Mouse (Mus musculus) common myeloid progenitor, adult 5-6 weeks (primary cell): ENCODE results near the gene Trpm6. TPM values are rescaled to one million over a fixed set of nuclear protein-coding genes. Genes with fewer than 3 reads are reported as not detected.

Experiments
- ATAC-seq: replicated peaks from 2 replicates; pipeline ENCODE4 v1.8.0; 2016; ENCODE audit warnings: low read depth, mild to moderate bottlenecking, moderate TSS enrichment, inconsistent platforms; ENCODE audit not compliant: poor library complexity, severe bottlenecking
- total RNA-seq: library from RNA; stranded (forward); fragments of 200-1000, 187-1606 nt; gene quantifications from 2 replicates; pipeline ENCODE4 v1.2.3, GENCODE M21; 2017

Trpm6 gene
- 0.53 TPM in 1 of 2 replicates, not detected in the other for total RNA-seq

DNA sequence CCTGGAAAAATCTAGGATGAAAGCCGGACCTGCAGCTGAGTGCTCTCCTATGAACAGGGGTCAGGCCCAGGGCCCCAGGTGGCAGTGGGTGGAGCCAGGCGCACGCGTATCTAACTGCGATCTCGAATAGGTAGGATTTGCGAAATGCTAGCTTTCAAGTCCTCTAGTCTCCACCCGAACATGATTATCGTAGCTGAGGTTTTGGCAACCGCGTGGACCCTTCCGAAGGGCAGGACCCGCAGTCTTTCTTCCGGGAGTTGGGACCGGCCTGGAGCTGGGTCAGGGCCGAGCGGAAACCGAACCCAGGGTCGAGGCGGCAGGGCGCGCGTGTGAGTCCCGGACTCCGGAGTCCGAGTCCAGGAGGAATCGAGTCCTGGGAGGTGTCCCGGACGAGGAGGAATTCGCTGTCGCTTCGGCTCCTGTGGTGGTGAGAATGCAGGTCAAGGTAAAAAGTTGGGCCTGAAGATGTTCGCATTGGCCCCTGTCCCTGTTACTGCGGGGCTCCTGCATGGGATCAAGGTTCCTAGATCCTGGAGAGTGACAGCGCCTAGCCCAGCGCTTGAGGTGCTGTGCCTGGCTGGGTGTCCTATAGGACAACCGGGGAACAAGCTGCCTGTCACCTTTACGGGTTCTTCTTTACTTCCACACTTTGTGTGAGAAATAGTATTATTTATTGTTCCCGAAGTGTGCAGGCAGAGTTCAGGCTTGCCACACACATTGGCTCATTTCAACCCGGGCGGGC, at the start of gene Trpm6:
Gene Trpm6 (plus strand): TSS at position 386 of the 742 bp plus-strand sequence.
- peak; percentile 45 for ATAC-seq

DNA sequence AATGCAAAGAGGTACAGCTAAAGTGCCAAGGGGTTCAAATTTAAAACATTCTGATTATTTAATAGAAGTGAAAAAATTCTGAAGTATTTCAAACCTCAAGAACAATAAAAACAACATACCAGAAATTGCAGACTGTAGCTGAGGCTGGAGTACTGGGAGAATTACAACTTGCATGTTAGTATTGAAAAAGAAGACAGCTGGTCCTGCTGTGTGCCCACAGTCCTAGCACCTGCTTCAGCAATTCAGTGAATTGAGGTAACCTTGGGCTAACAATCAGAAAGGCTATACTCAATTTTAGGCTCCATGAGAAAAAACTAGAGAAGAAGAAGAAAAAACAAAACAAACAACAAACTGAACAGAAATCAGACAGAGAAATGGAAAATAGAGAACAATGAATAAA, 41.7 kb upstream of the Trpm6 start:
- no peak for ATAC-seq

DNA sequence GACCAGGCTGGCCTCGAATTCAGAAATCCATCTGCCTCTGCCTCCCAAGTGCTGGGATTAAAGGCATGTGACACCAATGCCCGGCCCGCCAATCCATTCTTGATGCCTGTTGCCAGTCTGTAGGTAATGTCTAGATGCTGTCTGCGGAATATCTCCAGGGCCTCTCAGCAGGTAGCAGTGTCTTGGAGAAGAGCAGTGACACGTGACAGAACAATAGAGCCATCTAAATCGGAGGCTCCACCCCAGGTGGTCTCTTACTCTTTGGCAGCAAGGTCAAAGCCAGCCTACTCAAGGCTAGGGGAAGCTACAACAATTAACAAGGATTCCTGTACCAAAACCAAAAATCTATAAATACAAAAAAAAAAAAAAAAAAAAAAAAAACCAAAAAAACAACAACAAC, 38.9 kb upstream of the Trpm6 start:
- no peak for ATAC-seq

DNA sequence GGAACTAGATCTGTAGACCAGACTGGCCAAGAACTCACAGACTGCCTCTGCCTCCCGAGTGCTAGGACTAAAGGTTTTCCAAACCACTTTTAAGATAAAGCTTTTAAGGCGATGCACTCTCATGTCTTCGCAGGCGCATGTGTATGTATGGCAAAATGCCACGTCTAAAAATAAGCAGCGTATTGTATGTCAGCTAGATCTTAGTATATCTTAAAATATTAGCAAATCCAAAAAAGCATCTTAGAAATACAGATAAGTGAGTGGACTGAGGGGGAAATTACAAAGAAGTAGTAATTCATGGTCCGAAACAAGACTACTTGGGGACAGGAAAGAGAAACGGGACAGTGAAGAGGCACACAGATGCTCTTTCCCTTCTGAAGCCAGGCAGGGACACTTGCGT, 38.2 kb upstream of the Trpm6 start:
- no peak for ATAC-seq

DNA sequence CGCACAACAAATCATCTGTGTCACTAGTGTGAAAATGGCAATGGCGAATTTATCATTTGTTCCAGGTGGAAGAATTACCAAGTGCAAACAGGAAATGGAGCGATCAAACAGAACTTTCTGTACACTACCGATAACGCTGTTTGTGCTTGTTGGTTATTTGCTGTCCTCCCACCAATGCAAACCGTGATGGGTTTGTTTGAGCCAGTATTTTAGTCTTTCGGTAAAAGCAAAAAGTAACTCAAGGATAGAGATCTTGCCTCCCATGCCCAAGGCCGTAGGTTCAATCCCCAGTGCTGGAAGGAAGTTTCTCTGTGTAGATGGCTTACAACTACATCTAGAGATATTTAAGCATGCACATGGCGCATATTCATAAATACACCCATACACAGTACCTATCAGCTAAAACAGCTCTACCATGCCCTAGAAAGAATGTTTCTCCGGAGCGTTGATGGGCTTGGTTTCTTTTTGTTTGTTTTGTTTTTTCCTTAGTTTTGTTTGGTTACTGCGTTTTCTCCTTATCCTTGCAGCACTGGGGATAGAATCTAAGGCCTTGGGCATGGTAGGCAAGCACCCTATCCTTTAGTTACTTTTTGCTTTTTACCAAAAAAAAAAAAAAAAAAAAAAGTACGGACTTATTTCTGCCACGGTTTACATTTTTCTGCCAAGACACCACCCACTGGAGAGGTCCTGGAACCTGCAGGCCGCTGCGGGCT, 37.5 kb upstream of the Trpm6 start:
- ATAC-seq = no peak

DNA sequence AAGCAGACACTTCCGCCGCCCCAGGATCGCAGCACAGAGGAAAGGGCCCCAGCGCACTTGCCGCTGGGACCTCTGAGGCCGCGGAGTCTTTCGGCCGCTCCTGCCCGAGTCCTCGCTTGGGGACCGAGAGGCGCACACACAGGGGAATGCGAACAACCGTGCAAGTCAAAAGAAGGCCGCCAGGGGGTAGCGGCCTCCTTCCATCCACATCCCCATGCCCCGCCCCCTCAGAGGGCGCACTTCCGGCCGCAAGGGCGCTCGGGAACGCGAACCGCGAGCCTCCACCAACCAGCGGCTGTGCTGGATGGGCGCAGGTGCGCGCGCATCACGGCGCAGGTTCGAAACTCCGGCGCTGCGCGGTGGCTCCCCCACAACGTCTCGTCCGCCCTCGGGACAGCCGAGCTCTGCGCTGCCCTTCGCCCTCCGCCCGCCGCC, 36.9 kb upstream of the Trpm6 start, which contains the start of gene D030056L22Rik:
Gene D030056L22Rik (plus strand): TSS at position 328 of the 435 bp plus-strand sequence.
- peak; percentile 94 for ATAC-seq

DNA sequence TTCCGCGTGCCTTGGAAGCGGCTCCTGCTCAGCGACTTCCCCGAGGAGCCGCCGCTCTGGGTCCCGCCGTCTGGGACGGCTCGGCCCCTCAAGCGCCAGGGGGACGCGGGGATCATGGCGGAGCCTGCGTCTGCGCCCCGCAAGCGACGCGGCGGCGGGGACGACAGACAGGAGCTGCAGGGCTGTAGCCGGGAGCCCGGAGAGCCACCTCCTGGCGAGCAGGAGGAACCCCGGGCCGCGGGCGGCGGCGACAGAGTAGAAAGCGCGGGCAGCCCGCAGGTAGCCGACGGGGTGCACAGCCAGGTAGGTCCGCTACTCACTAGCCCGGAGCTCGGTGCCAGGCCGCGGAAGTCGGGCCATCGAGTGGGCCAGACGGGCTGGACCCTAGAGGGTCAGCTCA, 36.4 kb upstream of the Trpm6 start:
- peak; percentile 16; the same call in 1 of the 2 replicates for ATAC-seq

DNA sequence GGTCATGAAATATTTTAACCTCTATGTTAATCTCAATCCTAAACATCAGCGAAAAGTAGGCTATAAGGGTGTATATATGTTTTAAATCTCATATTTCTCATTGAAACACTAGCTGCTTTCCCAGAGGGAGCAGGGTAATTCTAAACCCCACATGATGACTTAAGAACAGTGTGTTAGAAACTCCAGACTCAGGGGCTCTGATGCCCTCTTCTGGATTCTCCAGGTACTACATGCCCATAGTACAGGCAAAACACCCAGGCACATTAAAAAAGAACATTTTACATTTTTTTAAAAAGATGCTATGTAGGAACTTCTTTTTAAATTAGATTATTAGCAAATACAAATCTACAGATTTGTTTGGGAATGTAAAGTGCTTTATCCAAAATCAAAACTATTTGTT, 33.4 kb upstream of the Trpm6 start:
- peak; percentile 50 for ATAC-seq

DNA sequence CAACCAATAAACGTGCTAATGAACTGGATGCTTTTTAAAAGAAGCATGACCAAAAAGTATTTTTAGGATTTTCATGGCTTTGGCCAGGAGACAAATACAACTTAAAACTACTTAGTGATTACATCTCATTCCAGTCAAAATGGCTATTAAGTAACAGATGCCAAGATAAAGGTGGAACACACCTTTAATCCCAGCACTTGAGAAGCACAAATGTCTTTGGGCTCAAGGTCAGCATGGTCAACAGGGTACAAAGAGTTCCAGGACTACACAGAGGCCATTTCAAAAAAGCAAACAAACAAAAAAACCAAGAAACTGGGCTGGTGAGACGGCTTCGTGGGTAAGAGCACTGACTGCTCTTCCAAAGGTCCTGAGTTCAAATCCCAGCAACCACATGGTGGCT, 29.4 kb upstream of the Trpm6 start:
- ATAC-seq = no peak

DNA sequence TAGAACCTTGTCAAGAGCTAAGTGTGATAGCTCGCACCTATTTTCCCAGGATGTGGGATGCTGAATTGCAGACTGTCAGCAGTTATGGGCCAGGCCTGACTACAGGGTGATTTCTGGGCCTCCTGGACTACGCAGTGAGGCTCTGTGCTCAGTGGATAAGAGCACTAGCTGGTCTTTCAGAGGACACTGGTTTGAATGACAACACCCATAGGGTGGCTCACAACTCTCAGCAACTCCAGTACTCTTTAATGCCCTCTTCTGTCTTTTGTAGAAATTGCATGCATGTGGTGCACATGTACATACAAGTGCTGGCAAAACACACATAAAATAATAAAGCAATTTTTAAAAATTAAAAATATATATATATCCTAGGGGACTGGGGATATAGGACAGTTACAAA, 24.6 kb upstream of the Trpm6 start:
- peak; percentile 69 for ATAC-seq

DNA sequence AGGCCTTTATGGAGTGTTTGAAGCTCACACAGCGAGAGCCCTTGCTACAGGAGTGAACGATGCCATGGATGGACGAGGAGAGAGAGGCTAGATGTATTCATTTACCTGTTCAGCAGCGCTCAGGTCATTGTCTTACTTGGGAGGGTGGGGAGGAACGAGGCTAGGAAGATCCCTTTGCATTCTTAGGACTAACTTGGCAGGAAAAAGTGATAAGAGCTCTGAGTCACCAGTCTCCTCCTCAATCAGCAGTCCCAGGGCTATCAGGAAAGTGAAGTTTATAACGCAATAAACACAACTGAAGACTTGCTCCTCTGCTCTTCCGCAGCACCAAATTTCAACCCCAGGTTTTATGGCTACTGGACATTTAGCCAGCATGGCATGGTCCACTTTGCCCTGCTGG, 19.5 kb upstream of the Trpm6 start:
- ATAC-seq = no peak

DNA sequence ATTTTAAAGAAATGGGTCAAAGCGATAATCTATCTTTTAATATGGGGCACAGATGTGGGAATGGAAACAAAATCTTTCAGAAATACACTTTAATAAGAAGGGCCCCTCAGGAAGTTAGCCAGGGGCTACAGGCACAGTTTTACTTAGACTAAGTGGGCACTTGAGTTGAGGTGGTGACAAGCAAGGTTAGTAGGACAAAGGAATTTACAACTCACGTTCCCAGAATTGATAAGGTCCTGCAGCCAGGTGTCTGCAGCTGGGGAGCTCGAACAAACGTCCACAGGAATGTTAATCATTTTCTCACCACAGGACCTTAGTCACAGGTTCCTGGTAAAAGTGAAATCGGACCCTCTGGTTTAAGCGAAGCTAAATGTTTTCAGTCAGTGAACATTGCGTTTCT, 18.7 kb upstream of the Trpm6 start:
- ATAC-seq = no peak

DNA sequence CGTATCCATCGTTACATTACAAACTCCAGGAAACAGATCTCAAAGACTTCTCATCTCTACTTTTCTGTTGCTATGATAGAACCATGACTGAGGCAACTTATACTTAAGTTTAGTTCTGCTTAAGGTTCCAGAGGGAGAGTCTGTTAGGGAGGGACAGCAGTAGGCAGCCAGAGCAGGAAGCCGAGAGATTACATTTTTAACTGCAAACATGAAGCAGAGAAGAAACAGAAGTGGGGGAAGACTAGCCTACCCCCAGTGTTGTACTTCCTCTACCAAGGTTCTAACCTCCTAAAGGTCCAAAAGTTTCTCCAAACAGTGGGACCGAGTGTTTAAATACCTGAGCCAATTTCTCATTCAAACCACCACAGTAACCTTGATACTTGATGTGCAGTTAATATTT, 13.9 kb upstream of the Trpm6 start:
- ATAC-seq = no peak

DNA sequence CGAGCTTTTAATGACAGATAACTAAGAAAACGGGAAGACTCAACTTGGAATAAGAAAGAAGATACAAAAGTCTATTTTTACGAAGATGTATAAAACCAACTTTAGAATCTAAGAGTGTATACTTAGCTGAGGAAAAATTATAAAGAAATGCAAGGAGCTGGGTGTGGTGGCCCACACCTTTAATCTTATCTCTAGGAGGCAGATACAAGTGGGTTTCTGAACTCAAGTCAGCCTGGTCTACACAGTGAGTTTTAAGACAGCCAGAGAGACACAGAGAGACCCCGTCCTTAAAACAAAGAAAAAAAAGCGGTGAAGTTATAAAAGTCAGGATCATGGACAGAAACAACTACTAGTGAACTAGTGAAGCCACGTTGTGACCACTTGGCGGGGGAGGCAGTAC, 10.6 kb upstream of the Trpm6 start:
- ATAC-seq = no peak

DNA sequence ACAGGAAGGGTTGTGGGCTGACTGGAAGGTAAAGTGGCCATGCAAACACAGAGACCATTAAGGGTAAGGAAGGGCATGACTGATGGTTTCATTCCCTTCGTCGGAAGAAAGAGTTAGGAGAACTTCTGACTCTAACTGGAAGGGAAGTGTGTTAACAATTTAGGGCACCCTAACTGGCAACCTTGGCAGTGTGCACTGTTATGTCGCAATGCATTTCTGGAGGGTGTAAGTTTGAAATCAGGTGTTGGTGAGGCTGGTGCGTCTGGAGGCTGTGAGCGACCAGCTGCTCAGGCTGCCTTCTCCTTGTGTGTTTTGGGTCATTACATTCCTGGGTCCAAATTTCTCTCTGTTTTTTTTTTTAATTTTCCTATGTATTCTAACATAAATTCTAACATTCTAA, 5.8 kb upstream of the Trpm6 start:
- ATAC-seq = no peak

DNA sequence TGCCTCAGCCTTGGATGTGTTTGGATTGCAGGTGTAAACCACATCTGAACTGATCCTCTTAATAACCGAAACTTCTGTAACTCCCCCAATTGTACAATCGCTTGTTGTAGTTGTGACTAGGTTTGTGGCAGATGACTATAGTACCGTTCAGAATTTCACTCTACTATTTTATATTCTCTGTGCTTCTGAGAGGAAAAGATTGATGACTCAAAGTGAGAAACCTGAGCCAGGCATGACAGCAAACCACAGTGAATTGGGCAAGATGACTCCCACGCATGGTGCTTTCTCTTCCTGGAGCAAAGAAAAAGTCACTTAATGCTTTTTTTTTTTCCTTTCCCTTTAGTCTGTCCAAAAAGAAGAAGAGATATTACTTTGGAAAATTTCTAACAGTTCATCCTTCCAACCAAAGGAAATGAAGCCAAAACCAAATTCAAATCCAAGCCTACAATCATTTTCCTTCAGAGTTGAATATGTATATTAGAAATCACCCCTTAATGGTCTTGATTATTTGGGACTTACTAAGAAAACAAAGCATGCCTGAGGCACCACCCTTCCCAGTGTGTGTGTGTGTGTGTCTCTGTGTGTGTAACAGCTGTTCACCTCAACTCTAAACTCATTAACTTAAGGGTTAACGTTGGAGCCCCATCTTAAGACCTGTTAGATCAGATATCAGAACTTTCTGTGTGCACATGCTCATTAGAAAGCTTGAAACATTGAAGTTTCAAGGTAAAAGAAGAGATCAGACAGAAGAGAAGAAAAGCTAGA, 3.0 kb upstream of the Trpm6 start:
- no peak for ATAC-seq

DNA sequence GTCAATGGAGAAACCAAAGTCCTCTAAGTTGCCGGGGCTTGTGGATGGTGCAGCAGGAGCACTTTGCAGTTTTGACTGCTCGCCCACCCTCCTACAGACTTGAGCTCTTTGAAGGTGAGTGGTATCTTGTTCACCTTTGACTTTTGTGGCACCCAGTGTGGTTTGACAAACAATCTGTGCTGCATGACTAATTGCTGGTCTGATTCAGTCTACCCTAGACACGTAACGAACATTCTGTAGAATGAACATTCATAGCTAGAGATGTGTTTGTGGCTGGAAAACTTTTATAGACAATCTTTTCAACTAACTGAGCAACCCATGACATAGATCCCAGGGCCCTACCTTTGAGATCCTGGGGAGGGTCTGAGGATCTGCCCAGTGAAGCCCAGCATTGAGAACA, 2.4 kb upstream of the Trpm6 start:
- ATAC-seq = no peak

DNA sequence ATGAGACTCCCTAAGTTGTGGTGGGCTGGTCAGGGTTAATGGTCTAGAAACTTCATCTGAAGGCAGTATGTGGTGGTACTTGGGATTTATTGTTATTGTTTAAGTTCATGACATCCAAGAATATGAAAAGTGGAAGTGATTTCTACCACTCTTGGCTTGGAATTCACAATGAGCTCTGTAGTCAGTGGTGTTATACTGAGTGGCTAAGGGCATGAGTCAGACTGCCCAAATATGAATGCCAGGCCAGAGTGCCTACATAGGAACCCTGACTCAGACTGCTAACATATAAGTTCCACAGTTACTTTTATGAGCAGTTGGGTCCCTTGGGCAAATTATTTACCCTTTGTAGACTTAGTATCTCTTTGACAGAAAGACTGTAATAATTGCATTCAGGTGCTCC, 7.4 kb downstream of the Trpm6 start:
- ATAC-seq = no peak

DNA sequence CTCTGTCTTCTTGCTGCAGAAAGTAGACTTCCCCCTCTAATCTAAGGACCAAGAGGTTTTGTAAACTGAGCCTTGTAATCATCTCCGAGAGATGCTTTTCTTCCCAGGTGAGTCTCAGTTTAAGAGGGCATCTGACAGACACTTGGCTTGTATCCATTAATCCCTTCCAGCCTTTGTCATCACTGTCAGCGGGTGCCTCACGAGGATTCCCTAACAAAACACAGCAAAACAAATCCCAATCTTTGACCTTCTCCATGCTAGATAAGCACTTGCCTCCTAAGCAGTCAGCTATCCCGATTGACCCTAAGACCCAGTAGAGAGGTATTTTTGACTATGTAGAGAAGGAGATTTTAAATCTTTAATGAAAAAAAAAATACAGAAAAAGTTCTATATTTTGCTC, 7.9 kb downstream of the Trpm6 start:
- ATAC-seq = no peak

DNA sequence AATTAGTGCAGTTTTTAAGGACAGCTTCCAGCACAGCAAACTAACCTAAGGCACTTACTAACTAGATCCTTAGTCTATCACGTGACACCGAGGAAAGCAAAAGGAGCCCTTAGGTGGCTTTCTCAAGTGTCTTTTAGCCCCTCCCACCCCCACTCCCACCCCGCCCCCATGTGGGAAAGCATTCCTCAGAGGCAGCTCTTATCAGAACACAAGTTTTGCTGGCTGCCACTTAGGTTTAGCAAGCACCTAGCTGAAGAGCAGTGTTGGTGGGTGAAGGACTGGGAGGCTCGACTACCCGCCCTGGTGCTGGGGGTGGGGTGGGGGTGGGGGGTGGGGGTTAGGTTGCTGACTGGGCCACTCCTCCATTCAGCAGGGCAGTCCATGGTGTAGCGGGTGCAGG, 8.5 kb downstream of the Trpm6 start:
- no peak for ATAC-seq

DNA sequence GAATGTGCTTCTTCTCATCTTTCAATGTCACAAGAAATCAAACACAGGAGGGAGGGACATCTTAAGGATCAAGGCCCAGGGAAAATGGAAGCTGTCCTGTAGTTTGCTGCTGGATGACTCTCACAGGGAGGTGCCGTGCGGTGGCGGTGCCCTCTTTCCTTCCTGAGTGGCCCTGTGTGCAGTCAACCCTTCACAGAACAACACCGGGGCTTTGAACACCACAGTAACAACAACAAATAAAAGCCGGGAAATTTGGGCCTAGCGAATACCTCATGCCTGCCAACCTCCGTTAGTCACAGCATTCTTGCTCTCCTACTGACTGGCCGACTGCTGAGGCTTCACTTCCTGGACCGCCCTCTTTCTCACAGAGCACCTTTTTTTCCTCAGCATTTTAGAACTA, 9.1 kb downstream of the Trpm6 start:
- no peak for ATAC-seq
